Mouse (Mus musculus) activated CD4-positive, CD25-positive, alpha-beta regulatory T cell, adult 4 months (primary cell): ENCODE data around the gene Shb. TPM values are rescaled to one million over a fixed set of nuclear protein-coding genes. Genes with fewer than 3 reads are reported as not detected.

ENCODE experiments used
- ATAC-seq: one replicate; pipeline ENCODE4 v1.8.0; 2017
- polyA plus RNA-seq, 2 experiments: library from polyadenylated mRNA; unstranded; fragments of 100-300 nt; shearing (Covaris generic); gene quantifications; one replicate each; pipeline ENCODE4 v1.2.1; 2017

Gene Shb
- polyA plus RNA-seq, 2 experiments from 2014 or later: not detected

DNA sequence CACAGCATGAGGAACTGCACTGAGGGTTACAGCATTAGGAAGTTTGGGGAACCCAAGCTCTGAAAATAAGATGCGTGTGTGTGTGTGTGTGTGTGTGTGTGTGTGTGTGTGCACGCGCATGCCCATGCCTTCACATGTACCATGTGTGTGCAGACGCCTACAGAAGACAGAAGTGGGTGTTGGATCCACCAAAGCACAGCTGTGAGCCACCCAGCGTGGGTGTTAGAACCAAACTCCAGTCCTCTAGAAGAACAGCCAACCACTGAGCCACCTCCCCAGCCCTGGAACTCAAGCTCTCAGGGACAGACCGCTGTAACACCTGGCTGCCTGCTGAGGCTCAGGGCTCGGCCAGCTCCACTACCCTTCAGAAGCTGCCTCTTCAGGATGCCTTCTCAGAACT, 83.8 kb downstream of the Shb start:
- no peak for ATAC-seq

DNA sequence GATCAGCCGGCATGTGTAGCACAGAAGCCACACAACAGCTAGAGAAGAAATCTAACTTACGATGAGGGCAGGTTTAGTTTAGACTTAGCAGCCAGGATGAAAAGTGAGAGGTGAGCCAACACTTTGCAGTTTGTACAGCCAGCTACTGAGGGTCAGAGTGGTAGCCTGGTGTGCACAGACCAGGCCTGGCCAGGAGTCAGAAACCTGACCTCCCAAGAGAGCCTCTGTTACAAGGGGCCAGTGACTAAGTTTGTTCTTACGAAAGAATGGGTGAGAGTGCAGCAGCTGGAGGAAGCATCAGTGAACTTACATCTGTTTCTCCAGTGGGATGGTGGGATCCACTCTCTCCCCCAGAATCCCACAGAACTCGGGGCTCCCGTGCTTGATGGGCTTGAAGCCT, 85.1 kb downstream of the Shb start:
- no peak for ATAC-seq

DNA sequence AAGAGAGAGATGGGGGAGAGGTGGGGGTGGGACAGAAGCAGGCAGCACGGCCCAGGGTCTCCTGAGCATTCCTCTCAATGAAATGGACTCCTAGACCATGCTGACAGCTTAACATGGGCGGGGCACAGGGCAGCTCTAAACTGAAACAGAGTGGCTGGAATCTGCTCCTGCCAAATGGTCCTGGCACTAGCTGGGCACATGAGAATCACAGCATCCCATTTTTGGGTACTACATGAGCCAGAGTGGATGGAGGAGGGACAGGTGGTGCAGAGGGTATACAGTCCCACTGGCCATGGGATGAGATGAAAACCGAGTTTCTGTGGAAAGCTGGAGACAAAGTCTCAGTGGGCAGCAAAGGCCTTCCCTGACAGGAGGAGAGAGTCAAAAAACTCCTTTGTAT, 87.0 kb downstream of the Shb start:
- ATAC-seq: no peak

DNA sequence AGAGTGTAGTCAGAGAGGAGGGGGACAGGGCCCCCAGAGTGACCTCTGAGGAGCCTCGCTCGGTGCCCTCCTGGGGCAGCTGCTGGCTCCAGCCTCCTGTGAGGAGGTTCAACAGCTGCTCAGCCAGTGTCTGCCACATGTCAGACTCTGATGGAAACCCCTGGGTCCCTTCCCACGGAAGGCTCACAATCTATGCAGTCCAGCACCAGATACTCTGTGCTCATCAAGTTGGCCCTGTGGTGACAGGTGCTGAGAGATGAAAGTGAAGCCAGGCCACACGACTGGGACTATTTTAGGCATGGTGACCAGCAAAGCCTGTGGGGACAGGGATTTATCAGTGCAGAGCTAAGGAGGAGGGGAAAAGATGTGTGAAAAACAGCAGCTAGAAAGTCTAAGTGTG, 87.5 kb downstream of the Shb start:
- ATAC-seq: no peak

DNA sequence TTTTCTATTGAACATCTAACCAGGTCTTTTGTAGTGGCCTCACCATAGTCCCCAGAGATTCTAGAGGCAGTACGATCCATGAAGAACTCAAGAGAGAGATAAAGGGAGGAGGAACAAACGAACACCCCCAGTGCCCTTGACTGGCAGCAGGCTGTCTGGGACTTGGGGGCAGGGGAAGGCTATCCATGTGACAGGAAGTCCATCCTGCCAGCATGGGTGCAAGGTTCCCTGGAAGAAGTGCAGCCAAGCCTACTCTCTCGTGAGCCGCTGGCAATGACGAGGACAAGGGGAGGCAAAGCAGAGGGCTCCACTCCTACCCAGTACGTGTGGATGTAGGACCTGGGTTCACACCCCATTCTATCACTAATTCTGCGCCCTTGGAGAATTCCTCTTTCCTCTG, 88.6 kb downstream of the Shb start:
- ATAC-seq: no peak

DNA sequence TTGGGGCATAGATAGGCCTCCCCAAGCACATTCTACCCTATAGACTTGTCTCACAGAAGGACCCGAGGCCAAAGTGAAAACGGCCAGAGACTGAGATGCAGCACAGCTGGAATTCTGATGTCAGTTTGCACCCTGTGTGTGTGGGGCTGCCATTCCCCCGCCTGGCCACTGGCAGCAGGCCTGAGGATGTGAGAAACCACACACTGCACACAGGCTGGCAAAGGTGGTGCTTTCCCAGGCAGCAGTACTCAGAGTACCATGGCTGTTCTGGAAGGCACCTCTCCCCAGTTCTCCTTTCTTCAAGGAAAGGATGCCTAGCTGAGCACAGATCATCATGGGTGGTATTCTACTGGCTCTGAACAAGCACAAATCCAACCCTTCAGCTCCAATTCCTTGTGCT, 90.0 kb downstream of the Shb start:
- ATAC-seq: no peak

DNA sequence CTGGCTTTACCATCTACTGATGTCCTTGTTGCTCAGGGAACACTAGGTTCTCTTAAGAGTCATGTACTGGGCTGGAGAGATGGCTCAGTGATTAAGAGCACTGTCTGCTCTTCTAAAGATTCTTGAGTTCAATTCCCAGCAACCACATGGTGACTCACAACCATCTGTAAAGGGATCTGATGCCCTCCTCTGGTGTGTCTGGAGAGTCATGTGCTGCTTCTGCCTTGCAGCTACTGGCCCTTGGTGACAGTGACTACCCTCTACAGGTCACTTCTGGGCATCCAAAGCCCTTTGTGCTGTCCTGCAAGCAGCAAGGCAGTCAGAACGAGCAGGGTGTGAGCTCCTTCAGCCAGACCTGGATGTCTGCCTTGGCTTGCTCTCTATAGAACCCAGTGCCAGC, 90.5 kb downstream of the Shb start:
- ATAC-seq: no peak

DNA sequence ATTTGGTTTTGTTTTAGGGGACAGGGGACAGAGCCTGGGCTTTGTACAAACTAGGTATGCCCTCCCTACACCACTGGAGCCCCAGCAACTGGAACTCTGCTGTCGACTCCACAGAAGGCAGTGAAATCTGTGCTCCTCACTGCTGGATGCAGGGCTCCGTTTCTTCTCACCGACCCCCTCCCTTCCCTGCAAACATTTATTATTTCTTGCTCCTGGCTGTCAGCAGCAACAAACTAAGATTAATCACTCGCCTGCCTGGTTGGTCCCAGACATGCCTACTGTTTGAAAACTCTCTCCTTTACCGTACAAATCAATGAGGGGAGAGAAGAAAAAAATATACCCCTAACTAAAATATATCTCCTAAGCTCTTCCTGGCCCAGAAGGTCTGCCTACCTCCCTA, 93.0 kb downstream of the Shb start:
- no peak for ATAC-seq

DNA sequence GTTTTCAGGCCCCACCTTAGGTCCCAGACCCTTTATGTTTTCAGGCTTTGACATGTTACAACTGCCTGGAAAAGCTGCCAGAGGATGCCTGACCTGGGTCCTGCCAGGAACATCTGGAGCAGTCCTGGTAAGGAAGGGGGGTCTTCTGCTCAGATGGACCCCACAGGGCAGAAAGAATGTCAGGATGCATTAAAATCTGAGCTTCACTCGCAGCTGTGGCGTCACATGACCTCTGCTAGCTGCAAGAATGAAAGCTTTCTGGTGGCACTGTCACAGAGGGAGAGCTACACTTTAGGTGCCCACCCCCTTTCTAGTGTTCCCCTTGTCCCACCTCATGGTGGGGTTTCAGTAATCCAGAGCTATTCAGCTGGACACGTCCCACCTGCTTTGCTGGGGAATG, 95.3 kb downstream of the Shb start:
- ATAC-seq: no peak

DNA sequence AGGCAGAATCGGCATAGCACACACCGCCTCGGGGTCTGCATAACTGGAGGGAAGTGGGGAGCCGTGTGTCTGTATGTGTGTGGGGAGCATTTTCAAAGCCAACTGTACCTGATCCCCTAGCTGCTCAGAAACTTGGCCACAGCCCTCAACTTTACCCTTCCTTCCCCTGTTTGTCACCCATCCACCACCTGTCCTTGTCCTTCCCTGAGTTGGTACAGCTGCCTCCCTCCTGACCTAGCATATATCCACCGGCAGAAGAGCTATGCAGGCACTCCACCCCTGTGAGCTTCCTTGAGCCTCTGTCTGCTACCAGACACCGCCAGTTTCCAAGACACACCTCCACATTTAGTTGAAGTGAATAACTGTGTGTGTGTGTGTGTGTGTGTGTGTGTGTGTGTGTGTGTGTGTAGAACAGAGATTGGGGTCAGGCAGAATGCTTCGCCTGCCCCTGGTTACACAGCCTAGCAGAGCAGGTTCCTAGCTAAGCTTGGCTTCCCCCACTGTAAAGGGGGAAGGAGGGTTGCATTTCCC, 95.8 kb downstream of the Shb start:
- ATAC-seq: no peak

DNA sequence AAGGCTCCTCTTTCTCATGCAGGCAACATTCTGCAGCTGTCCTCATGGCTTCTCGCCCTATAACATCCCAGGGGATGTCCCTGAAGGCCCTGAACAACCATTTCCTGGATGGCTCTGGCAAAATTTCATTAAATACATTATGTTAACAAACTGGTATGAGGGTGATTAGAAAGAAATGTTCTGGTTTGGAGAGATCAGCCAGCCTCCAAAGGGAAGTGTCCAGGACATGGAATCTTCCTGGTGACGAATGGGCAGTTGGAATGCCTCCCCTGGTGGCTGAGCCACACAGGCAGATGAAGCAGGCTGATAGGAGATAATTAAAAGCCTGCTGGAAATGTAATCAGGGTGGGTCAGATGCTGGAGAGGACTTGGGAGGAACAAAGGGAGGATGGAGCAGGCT, 96.4 kb downstream of the Shb start:
- no peak for ATAC-seq

DNA sequence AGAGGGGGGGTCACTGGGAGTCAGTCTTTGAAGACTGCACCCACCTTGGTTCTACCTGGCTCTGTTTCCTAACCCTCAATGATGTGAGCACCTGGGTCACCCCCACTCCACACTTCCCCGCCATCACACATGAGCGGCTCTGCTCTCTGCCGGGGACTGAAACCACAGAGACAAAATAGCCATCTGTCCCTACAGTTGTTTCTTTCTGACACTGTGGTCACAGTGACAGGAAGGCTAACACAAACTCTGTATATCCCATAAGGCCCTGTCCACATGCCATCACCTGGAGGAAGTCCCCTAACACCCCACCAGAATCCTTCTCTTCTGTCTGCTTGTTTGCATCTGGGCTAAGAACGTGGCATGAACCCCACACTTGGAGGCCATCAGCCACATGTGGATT, 97.6 kb downstream of the Shb start:
- ATAC-seq: no peak

DNA sequence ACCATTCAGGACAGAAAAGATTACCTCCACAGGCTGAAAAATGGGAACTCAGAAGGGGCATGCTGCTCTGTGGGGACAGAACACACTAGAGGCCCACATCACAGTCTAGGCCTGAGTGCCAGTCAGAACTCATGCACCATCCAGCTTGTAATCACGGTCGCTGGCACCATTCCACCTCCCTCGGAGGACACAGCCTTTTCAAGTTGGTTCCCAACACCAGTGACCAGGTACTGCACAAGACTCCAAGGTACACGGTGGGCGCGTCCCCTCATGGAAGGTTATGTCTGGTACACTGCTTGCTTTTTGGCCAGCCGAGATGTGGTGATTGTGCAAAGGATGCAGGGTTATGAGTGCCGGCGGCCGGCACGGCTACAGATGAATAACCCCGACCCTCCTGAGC, 98.2 kb downstream of the Shb start:
- ATAC-seq: no peak

DNA sequence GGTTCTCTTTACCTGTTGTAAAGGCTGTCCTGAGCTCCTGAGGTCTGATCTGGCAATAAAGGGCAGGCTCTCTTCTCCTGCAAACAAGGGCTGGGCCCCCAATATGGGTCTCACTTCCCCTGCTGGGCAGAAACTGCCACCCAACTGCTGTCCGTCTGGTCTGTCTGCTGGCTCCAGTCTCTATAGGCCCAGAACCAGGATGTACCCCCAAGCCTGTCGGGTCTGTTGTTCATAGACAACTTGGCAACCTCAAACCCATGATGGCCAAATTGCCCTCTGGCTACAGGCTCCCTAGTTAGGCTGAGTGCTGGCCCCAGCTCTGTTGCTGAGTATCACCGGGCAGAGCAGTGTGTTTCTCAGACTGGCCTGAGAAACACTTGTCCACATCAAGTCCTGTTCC, 100.5 kb downstream of the Shb start:
- no peak for ATAC-seq

DNA sequence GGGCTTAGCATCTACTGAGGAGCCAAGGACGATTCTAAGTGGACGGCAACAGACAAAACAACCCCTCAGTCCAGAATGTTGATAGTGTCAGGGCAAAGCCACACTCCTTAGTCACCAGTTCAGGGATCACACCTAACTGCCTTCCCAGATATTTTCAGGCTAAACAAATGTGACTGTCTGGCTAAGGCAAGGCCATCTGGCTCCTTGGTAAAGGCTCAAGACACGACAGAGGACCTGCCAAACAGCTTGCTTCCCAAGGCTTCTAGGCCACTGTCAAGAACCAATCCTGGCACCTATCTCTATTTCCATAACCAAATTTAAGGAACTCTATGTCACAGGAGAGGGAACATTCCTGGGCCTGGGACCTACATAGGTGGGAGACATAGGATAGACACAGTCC, 101.0 kb downstream of the Shb start:
- no peak for ATAC-seq

DNA sequence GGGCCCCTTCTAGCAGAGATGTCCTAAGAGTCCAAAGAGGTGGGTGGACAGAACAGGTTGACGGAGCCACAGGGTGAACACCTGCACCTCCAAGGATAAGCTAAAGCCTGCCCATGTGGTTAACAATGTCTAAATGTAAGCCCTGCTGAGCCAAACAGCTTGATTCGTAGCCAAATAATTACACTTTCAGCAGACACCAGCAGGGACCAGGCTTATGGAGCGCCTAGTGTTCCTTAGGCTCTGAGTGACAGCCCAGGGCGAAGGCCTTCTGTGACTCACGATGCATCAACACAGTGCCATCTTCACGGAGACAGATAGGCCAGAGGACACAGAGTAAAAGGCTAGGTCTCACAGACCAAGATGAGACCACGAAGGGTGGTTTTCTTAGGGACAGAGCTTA, 102.8 kb downstream of the Shb start:
- no peak for ATAC-seq

DNA sequence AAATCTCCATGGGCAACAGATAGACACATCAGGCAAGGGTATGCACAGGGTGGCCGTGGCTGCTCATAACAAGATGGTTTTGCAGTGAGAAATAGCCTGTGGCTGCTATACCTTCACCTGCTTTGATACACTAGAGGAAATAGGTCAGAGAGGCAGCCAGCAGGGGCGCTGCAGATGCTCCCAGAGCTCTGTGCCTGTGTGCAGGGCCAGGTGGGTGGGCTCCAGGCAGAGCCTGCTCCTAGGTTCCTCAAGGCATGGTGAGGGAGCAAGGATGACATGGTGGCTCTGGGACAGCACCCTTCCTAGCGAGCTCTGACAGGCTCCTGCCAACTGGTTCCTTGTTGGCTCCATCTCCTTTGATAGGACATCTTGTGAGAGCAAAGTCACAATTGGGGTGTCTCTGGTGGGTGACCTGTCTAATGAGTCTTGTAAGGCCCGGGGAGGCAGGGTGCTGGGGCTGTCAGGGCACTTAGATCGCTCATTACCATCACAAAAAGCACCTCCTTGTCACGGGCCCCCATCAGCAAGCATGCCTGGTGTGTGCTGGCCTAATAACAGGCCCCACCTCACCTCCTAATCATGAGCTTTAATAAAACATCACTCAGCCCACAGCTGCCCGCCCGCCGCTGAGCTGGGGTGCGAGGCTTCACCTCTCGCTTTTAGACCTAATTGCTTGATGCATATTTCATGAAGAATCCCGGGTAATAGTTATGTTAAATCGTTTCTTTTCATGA, 105.4 kb downstream of the Shb start:
- no peak for ATAC-seq

DNA sequence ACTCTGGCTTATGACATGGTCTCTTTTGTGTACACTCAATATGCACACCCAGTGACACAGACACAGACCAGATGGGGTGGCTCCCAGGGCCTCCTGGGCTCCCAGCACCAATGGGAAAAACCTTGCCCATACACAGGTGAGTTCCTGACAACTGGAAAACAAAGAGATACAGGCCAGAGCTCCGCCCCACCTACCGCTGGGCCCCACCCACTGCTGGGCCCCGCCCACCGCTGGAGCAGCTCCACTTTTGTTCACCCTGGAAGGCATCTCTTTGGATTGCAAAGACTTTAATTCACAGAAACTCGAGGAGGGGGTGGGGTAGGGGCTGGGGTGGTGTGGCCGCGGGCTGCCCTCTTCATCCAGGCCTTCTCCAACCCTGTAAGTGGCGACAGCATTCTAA, 108.9 kb downstream of the Shb start:
- no peak for ATAC-seq

DNA sequence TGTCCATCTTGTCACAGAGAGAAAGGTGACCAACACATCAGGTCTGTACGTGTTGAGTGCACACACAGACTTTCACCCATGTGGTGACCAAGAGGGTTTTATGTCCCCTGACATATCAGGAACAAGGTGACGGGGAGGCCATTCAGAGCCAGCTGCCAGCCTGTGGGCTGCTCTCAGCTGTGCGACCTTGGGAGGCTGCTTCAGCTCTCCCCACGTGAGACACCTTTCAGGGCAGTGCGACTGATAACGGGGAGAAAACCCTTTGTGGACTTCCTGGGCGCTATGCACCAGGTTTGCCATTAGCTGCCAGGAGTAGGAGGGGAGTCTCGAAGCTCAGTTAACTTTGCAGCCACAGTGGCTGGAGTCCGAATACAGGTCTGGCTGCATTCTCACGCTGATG, 109.6 kb downstream of the Shb start:
- ATAC-seq: no peak

DNA sequence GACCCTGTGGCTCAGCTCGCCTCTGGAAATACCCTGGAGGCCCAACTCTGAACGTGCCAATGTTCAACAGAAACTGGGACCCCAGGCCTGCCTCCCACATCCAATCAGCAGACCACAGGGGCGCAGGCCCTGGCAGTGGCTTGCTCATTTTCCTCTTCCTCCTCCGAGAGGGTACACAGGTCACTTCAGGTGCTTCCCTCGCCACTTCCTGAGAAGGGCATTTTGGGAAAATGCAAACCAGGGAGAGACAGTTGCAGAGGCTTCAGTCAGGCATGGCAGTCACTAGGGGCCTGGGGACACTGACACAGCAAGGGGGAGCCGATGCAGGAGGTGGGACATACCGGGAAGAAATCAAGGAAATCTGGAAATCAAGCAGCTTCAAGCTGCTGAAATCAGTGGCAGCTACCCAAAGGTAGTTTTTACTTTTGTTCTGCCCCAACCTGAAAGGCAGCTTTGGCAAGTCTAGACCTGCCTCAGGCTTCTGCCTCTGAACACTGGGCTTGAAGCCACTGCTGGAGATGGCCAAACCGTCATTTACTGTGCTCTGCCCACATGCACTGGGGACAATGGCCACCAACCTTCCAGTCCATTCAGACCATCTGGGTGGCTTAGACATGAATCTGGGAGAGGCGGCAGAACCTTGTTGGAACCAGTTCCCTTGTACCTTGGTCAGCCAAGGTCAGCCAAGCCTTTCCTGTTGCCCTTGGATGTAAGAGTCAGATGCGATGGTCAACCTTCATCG, 110.6 kb downstream of the Shb start:
- ATAC-seq: no peak

DNA sequence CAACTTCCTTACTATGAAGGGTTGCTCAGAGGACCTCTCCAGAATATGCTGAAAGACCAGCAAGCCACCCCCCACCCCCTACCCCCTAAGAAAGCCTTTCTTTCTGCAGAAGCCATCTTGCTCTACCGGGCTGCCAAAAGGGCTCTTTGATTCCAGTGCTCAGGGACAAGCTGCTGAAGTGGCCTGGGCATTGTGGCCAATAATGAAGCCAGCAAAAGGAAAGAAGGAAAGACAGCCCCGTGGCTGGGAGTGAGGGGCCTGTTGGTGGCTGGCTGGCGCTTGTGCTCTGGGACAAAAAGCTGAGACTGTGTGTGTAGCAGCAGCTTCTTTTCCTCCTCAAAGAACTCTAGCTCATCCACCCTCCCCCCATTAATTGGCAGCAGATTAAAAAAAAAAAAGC, 111.5 kb downstream of the Shb start:
- no peak for ATAC-seq

DNA sequence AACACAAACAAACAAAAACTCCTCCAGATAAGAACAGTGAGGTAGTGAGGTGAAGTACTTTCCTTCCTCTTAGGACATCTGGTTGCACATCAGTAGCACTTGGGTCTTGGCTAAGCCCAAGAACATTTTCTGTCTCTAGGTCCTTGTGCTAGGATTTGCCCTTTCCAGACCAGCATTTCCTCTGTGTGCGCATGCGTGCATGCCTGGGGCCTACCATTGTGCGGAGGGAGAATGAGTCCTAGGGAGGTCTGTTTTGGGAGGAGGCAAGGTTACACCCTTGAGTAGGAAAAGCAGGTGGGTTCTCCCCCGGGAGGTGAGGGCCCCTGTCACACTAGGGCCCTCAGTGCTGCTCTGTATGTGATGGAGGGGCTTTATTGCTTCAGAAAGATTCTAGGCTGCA, 113.2 kb downstream of the Shb start:
- no peak for ATAC-seq

DNA sequence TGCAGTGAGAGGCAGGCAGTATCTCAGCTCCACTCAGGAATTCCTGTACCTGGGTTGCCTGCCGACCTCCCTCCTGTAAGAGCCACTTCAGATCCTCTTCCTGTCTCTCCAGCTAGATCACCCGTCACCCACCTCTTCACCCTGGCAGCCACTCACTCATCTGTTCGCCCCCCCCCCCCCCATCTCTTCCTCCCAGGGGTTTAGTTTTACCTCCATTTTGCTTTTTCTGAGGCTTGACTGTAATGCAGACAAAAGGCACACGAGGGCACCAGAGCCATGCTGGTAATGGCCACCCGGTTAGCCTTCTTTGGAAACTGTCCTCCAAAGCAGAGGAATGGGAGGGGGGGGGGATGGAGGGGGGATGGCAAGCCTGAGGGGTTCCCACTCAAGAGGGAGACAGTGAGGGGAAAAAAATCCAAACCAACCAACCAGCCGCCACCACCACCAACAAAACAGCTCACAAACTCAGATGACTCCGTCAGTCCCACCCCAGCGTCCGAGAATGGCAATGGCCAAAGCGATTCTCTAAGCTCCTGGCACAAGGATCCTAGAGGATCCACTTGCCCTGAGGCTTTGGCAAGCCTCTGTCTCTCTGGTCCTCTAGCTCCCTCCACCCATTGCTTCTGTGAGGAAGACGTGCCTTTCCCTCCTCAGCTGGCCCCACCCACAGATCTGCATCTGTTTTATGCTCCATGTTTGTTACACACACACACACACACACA, 113.9 kb downstream of the Shb start:
- ATAC-seq: peak; percentile 86

DNA sequence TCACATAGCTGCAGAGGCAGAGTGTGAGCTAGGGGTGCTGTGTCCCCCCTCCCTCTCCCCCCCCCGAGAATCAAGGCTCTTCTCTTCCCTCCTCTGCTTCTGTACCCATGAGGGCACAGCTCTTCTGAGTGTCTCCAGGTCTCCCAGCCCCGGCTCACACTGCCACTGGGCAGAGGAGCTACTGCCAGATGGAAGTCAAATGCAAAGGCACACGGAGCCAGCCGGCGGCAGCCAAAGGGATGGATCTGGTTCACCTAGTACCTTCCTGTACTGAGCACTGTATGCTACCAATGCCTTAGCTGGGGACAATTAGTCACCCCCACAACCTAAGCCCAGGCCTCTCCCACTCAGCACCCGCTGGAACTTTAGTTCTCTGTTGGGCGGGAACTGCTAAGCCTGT, 116.0 kb downstream of the Shb start:
- ATAC-seq: no peak
